Comparison of ENCODE assay signal across 17 mouse cellular contexts in genomic region chr6:135141451-135142147, GRCm38 (mm10). TPM values are rescaled to one million over a fixed set of nuclear protein-coding genes. Genes with fewer than 3 reads are reported as not detected.
DNase-seq lines count a peak whose midpoint lies in the region; ATAC-seq and TF ChIP-seq lines count a peak whose summit lies in the region.
"Had no signal": no experiment of that assay in that cellular context is flagged by ENCODE, and none has a peak within 500 bp of the region (broad histone marks: within the 10 kb centered on the region; RNA-seq: fewer than 3 reads in every experiment).

No protein-coding gene starts in this region.

- ATAC-seq in heart, embryonic 13.5 days (ENCODE audit: extremely low read depth, insufficient number of reproducible peaks, low FRiP score, low TSS enrichment) = no peak
- ATAC-seq: CD4-positive, CD25-positive, alpha-beta regulatory T cell, adult 4 months; hindbrain, embryonic 16.5 days had no signal

- H3K27ac ChIP-seq in heart, embryonic 13.5 days (replicated peaks) = no peak overlapping the region; the same call in 1 of the 2 replicates
- peak overlapping the region; percentile 54; the same call in 1 of the 2 replicates for H3K27ac ChIP-seq in embryonic facial prominence, embryonic 10.5 days (replicated peaks)
- H3K27ac ChIP-seq: lung, embryonic 15.5 days had no signal

- no peak overlapping the region for H3K4me3 ChIP-seq in heart, embryonic 13.5 days
- no peak overlapping the region for H3K4me3 ChIP-seq in embryonic facial prominence, embryonic 10.5 days
- H3K4me3 ChIP-seq in myocyte = no peak overlapping the region
- H3K4me3 ChIP-seq: lung, embryonic 15.5 days had no signal

- no peak for DNase-seq in heart, postnatal 25 days (ENCODE audit: low spot score)
- DNase-seq in right cerebral cortex, adult 2 months (ENCODE audit: low spot score in 2 of 2) = peak; percentile 34 to 56
- DNase-seq in right cerebral cortex, postnatal 14 days = no peak
- DNase-seq in embryonic facial prominence, embryonic 10.5 days (ENCODE audit: low spot score) = no peak
- DNase-seq in lung, postnatal 25 days (ENCODE audit: low spot score) = no peak
- DNase-seq in embryo, embryonic 10 days (ENCODE audit: low spot score) = no peak
- DNase-seq: adrenal gland, adult 2 months; gastrocnemius, postnatal 10 days; kidney, adult 9 months; liver had no signal

- no peak overlapping the region for H3ac ChIP-seq in myocyte (ENCODE audit: control insufficient read depth, insufficient read length)

- no peaks in the 10 kb centered on the region for H3K79me2 ChIP-seq in myocyte (ENCODE audit: control insufficient read depth, insufficient read depth)

- H3K4me1 ChIP-seq in heart, embryonic 13.5 days = peaks cover 29% of the 10 kb centered on the region
- peaks cover 15% of the 10 kb centered on the region for H3K4me1 ChIP-seq in embryonic facial prominence, embryonic 10.5 days

- intact Hi-C loops in heart, postnatal 25 days (cut with DNase I) = loop anchor here (2.0 kb wide), 1 partner anchor 115 kb away; no protein-coding TSS in a partner anchor

- no peak for TF ChIP-seq POLR2A in myocyte (IDR thresholded peaks at IDR 0.05; ENCODE audit: insufficient read length, low read depth)

- H3K27me3 ChIP-seq in heart, embryonic 13.5 days (replicated peaks) = no peaks in the 10 kb centered on the region
- no peaks in the 10 kb centered on the region for H3K27me3 ChIP-seq in embryonic facial prominence, embryonic 10.5 days (replicated peaks; ENCODE audit: low read depth, poor library complexity, severe bottlenecking)
- H3K27me3 ChIP-seq in myocyte (ENCODE audit: control insufficient read depth, insufficient read depth, insufficient read length) = no peaks in the 10 kb centered on the region
- H3K27me3 ChIP-seq: lung, embryonic 15.5 days had no signal

- WGBS in heart, embryonic 13.5 days = 56% methylated on average over 16 of the region's 16 CpGs
- 81% methylated on average over 16 of the region's 16 CpGs for WGBS in embryonic facial prominence, embryonic 10.5 days

- H3K36me3 ChIP-seq in heart, embryonic 13.5 days = no peaks in the 10 kb centered on the region
- H3K36me3 ChIP-seq in embryonic facial prominence, embryonic 10.5 days (replicated peaks) = no peaks in the 10 kb centered on the region
- no peaks in the 10 kb centered on the region for H3K36me3 ChIP-seq in myocyte (ENCODE audit: control insufficient read depth, insufficient read depth)
- H3K36me3 ChIP-seq: lung, embryonic 15.5 days had no signal

- H3K4me2 ChIP-seq in heart, embryonic 13.5 days = no peak overlapping the region
- peak overlapping the region; percentile 50 for H3K4me2 ChIP-seq in myocyte (ENCODE audit: low read depth)
- H3K4me2 ChIP-seq: lung, embryonic 15.5 days had no signal

- peak overlapping the region; percentile 7; the same call in 1 of the 2 replicates for H3K9ac ChIP-seq in heart, embryonic 13.5 days
- H3K9ac ChIP-seq: lung, embryonic 15.5 days had no signal

- H3K9me3 ChIP-seq in heart, embryonic 13.5 days = no peaks in the 10 kb centered on the region
- no peaks in the 10 kb centered on the region for H3K9me3 ChIP-seq in embryonic facial prominence, embryonic 10.5 days
- H3K9me3 ChIP-seq: lung, embryonic 15.5 days had no signal

TF ChIP-seq in myocyte, 11 proteins besides CTCF, POLR2A, EP300 and RAD21:
- TF ChIP-seq REST (IDR thresholded peaks at IDR 0.05; ENCODE audit: insufficient read depth, insufficient read length) = no peak
- TF ChIP-seq POLR2AphosphoS2 (IDR thresholded peaks at IDR 0.05; ENCODE audit: insufficient read length, low read depth) = no peak
- no peak for TF ChIP-seq MAX (IDR thresholded peaks at IDR 0.05; ENCODE audit: low read depth)
- TF ChIP-seq CEBPB (IDR thresholded peaks at IDR 0.05; ENCODE audit: insufficient read depth, poor library complexity, severe bottlenecking) = no peak
- TF ChIP-seq E2F4 (IDR thresholded peaks at IDR 0.05; ENCODE audit: insufficient read depth) = no peak
- TF ChIP-seq SRF (IDR thresholded peaks at IDR 0.05; ENCODE audit: control insufficient read depth, insufficient read length, low read depth) = no peak
- TF ChIP-seq USF1 (IDR thresholded peaks at IDR 0.05; ENCODE audit: low read depth) = no peak
- no peak for TF ChIP-seq MYOG (IDR thresholded peaks at IDR 0.05; ENCODE audit: control insufficient read depth in 1 of 3, insufficient read depth in 1 of 3, insufficient read length in 2 of 3, low read depth in 2 of 3)
- TF ChIP-seq TCF3 (IDR thresholded peaks at IDR 0.05; ENCODE audit: insufficient read length, low read depth) = no peak
- no peak for TF ChIP-seq TCF12 (IDR thresholded peaks at IDR 0.05; ENCODE audit: insufficient read depth, poor library complexity, severe bottlenecking)
- TF ChIP-seq MYOD1 (IDR thresholded peaks at IDR 0.05; ENCODE audit: control insufficient read depth in 1 of 3, insufficient read length in 2 of 3, low read depth in 2 of 3) = no peak

RNA-seq across cellular contexts. Expression of gene Gprc5d, which starts 23.5 kb away (rescaled TPM):
- not detected in 2 replicates for polyA plus RNA-seq in heart, embryonic 13.5 days (2015; fragmentation: Nextera tagmentation; extraction: Ambion mirVana)
- not detected for total RNA-seq in heart, postnatal 25 days (2021)
- polyA plus RNA-seq in embryonic facial prominence, embryonic 10.5 days (2016; fragmentation: Nextera tagmentation; extraction: Ambion mirVana) = not detected in 2 replicates
- polyA plus RNA-seq in myocyte (2012; fragmentation: generic; extraction: Trizol) = 0.89 TPM
- total RNA-seq: adrenal gland, adult 2 months; gastrocnemius, postnatal 10 days had no signal
- polyA plus RNA-seq: adrenal gland, adult 2 months; CD4-positive, CD25-positive, alpha-beta regulatory T cell, adult 4 months; heart, embryonic 14.5 days; hindbrain, embryonic 16.5 days; lung, embryonic 15.5 days; stomach, embryonic 14.5 days had no signal

RNA-seq across cellular contexts. Expression of gene Fam234b, which starts 56.2 kb away (rescaled TPM):
- polyA plus RNA-seq in heart, embryonic 13.5 days (2015; fragmentation: Nextera tagmentation; extraction: Ambion mirVana) = 8.0 and 8.4 TPM in 2 replicates
- 1 to 10 TPM; 6.5 to 6.7 TPM for total RNA-seq in heart, postnatal 25 days (2021)
- 18.4 and 20.1 TPM in 2 replicates for polyA plus RNA-seq in embryonic facial prominence, embryonic 10.5 days (2016; fragmentation: Nextera tagmentation; extraction: Ambion mirVana)
- 6.3 TPM for polyA plus RNA-seq in myocyte (2012; fragmentation: generic; extraction: Trizol)

RNA-seq across cellular contexts. Expression of gene Hebp1, which starts 56.2 kb away (rescaled TPM):
- polyA plus RNA-seq in heart, embryonic 13.5 days (2015; fragmentation: Nextera tagmentation; extraction: Ambion mirVana) = 14.5 and 15.9 TPM in 2 replicates
- total RNA-seq in heart, postnatal 25 days (2021) = 10 to 100 TPM; 40.0 to 43.4 TPM
- polyA plus RNA-seq in embryonic facial prominence, embryonic 10.5 days (2016; fragmentation: Nextera tagmentation; extraction: Ambion mirVana) = 4.1 and 5.2 TPM in 2 replicates
- polyA plus RNA-seq in myocyte (2012; fragmentation: generic; extraction: Trizol) = 30.5 TPM

Comparison
In these comparisons a context has a peak if more than half of its experiments do, and no peak if none do; other contexts are left out.
1. DNase-seq: peak in right cerebral cortex, adult 2 months (2 of 2); none in heart, postnatal 25 days (single experiment), right cerebral cortex, postnatal 14 days (single experiment), embryonic facial prominence, embryonic 10.5 days (single experiment), lung, postnatal 25 days (single experiment) and embryo, embryonic 10 days (single experiment).